Mouse (Mus musculus): ENCODE measurements around the gene Mcm2. TPM values are rescaled to one million over a fixed set of nuclear protein-coding genes. Genes with fewer than 3 reads are reported as not detected.

Gene Mcm2
- polyA plus RNA-seq, 1 experiment from 2014 or later: 219 TPM

DNA sequence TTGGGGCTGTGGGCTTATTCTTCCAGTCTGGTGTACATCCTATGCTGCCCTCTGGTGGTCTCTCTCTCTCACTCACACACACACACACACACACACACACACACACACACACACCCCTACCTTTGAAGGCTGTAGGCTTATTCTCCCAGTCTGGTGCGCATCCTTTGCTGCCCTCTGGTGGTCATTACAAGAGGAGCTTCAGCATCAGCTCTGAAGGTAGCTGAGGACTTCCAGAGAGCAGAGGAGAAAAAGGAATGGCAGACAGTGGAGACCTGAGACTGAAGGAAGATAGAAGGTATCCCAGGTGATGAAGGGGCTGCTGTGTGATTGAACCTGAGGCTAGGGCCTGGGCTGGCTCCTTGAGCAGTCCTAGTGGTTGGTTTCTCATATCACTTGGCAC lies 17.6 kb upstream of the Mcm2 start:
- no peaks in the 10 kb centered on the region for H3K36me3 ChIP-seq (ENCODE audit: control insufficient read depth, insufficient read depth, low read length)
- DNase-seq (ENCODE audit: low spot score) (no peak), ATAC-seq (ENCODE audit: insufficient read depth, low FRiP score, low TSS enrichment) (no peak)
- H3K4me2 ChIP-seq (ENCODE audit: low read depth): no peak overlapping the region
- H3K9me3 ChIP-seq (ENCODE audit: control insufficient read depth, low read length): no peaks in the 10 kb centered on the region
- H3K4me1 ChIP-seq (ENCODE audit: control insufficient read depth, insufficient read depth, low read length): no peaks in the 10 kb centered on the region
- H3K4me3 ChIP-seq (ENCODE audit: low read depth, low read length): no peak overlapping the region
- no peaks in the 10 kb centered on the region for H3K27me3 ChIP-seq (ENCODE audit: control insufficient read depth, insufficient read depth, low read length)
- WGBS: 71% methylated on average over 1 of the region's 1 CpGs
- no peak overlapping the region for H3K9ac ChIP-seq (ENCODE audit: low read length)
- no peak overlapping the region for H3K27ac ChIP-seq (ENCODE audit: low read depth, low read length)

DNA sequence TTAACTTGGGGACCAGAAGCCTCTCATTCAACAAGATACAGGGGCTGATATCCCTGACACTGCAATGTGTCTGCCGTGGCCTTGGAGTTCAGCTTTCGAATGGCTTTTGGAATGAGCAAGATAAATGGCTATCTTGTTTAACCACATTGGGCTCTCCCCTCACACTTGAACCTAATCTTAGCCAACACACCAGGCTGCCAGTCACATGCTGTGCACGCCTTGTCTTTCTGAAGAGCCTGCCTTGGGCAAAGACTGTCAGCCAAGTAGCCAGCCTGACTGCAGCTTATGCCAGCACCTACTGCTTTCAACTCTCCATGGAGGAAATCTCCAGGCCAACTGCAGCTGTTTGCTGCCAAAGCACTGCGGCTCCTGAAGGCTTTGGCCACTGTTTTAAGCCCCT lies 16.9 kb upstream of the Mcm2 start:
- H3K9me3 ChIP-seq (ENCODE audit: control insufficient read depth, low read length): no peaks in the 10 kb centered on the region
- H3K36me3 ChIP-seq (ENCODE audit: control insufficient read depth, insufficient read depth, low read length): no peaks in the 10 kb centered on the region
- ATAC-seq (ENCODE audit: insufficient read depth, low FRiP score, low TSS enrichment) (no peak), DNase-seq (ENCODE audit: low spot score) (no peak)
- no peaks in the 10 kb centered on the region for H3K27me3 ChIP-seq (ENCODE audit: control insufficient read depth, insufficient read depth, low read length)
- no peak overlapping the region for H3K4me3 ChIP-seq (ENCODE audit: low read depth, low read length)
- no peak overlapping the region for H3K4me2 ChIP-seq (ENCODE audit: low read depth)
- no peak overlapping the region for H3K27ac ChIP-seq (ENCODE audit: low read depth, low read length)
- no peak overlapping the region for H3K9ac ChIP-seq (ENCODE audit: low read length)
- WGBS: 92% methylated on average over 4 of the region's 4 CpGs
- no peaks in the 10 kb centered on the region for H3K4me1 ChIP-seq (ENCODE audit: control insufficient read depth, insufficient read depth, low read length)

DNA sequence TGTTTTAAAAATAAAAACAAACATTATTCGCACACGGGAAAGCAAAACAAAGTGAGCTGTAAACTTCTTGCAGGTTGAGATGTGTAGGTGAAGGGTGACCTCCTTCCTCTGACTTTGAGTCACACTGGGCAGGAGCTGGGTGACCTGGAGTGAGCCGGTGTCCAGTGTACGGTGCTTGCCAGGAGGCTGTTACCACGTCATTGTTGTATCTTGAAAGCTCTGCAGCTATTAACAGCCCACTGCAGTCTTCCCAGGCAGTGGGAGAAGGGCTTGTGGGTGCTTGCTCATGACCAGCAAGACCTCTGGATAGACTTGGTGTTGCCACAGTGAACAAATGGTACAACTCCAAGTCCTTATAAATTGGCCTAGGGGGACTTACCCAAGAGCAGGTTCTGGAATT lies 16.2 kb upstream of the Mcm2 start:
- Histone ChIP-seq H3K27ac (ENCODE audit: low read depth, low read length) (no peak overlapping the region), H3K9me3 (ENCODE audit: control insufficient read depth, low read length) (no peaks in the 10 kb centered on the region), H3K4me3 (ENCODE audit: low read depth, low read length) (no peak overlapping the region), H3K36me3 (ENCODE audit: control insufficient read depth, insufficient read depth, low read length) (no peaks in the 10 kb centered on the region), H3K4me1 (ENCODE audit: control insufficient read depth, insufficient read depth, low read length) (no peaks in the 10 kb centered on the region), H3K4me2 (ENCODE audit: low read depth) (no peak overlapping the region), H3K27me3 (ENCODE audit: control insufficient read depth, insufficient read depth, low read length) (no peaks in the 10 kb centered on the region), H3K9ac (ENCODE audit: low read length) (no peak overlapping the region)
- 75% methylated on average over 5 of the region's 5 CpGs for WGBS
- DNase-seq (ENCODE audit: low spot score): no peak
- ATAC-seq (ENCODE audit: insufficient read depth, low FRiP score, low TSS enrichment): no peak

DNA sequence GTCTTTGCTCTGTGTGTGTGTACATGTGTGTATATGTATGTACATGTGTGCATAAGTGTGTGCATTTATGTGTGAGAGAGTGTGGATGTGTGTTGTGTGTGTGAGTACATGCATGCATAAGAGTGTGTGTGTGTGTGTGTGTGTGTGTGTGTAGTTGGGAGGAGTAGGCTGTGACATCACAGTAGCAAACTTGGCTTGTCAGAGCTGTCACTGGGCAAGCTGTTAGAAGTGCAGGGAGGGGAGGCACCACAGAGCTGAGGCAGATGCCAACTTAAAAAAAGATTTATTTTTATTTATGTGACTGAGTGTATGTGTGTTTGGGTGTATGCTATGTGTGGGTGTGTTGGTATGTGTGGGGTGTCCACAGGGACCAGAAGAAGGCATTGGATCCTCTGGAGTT lies 14.9 kb upstream of the Mcm2 start:
- Histone ChIP-seq H3K9ac (ENCODE audit: low read length) (no peak overlapping the region), H3K36me3 (ENCODE audit: control insufficient read depth, insufficient read depth, low read length) (no peaks in the 10 kb centered on the region), H3K27ac (ENCODE audit: low read depth, low read length) (no peak overlapping the region), H3K9me3 (ENCODE audit: control insufficient read depth, low read length) (no peaks in the 10 kb centered on the region), H3K27me3 (ENCODE audit: control insufficient read depth, insufficient read depth, low read length) (no peaks in the 10 kb centered on the region), H3K4me1 (ENCODE audit: control insufficient read depth, insufficient read depth, low read length) (no peaks in the 10 kb centered on the region), H3K4me3 (ENCODE audit: low read depth, low read length) (no peak overlapping the region), H3K4me2 (ENCODE audit: low read depth) (no peak overlapping the region)
- ATAC-seq (ENCODE audit: insufficient read depth, low FRiP score, low TSS enrichment): no peak
- no peak for DNase-seq (ENCODE audit: low spot score)

DNA sequence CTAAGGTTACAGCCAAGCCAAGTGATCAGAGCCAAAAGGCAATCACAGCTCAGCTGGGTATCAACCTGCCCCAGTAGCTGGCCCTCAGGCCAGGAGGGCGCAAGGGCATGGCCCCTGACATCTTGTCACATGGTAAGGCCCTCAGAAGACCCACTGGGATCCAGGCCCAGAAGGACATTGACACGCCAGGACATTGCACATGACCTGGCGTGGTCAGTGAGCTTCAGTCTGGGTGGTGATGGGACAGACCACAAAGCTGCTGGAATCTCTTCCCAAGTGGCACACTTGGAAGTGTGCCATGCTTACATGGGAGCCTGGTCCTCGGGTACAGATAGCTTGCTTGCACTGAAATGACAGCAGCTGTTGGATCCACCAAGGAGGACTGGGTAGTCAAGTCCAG lies 14.4 kb upstream of the Mcm2 start:
- H3K36me3 ChIP-seq (ENCODE audit: control insufficient read depth, insufficient read depth, low read length): no peaks in the 10 kb centered on the region; the same call in 1 of the 2 replicates
- H3K27ac ChIP-seq (ENCODE audit: low read depth, low read length): no peak overlapping the region
- no peak for ATAC-seq (ENCODE audit: insufficient read depth, low FRiP score, low TSS enrichment)
- no peaks in the 10 kb centered on the region for H3K4me1 ChIP-seq (ENCODE audit: control insufficient read depth, insufficient read depth, low read length)
- no peak overlapping the region for H3K4me2 ChIP-seq (ENCODE audit: low read depth)
- no peak overlapping the region for H3K4me3 ChIP-seq (ENCODE audit: low read depth, low read length)
- 83% methylated on average over 4 of the region's 4 CpGs for WGBS
- H3K9ac ChIP-seq (ENCODE audit: low read length): no peak overlapping the region
- H3K9me3 ChIP-seq (ENCODE audit: control insufficient read depth, low read length): no peaks in the 10 kb centered on the region
- no peaks in the 10 kb centered on the region for H3K27me3 ChIP-seq (ENCODE audit: control insufficient read depth, insufficient read depth, low read length)
- no peak for DNase-seq (ENCODE audit: low spot score)

DNA sequence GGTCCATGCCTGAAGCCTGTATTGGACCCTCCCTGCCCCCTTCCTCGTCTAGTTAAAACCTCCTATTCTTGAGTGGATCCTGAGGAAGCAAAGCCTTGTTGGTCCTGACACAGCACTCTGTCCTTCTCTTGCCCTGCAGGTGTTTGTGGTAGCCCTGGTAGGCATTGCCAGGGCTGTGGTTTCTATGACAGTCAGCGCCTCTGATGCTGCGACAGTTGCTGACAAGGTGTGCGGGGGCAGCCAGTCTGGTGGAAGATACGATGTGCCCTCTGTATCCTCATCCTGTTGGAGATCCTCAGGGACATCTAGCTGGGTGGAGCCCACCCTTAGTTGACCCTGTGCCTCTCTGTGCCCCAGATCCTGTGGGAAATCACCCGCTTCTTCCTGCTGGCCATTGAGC lies 10.6 kb upstream of the Mcm2 start:
- 91% methylated on average over 6 of the region's 6 CpGs for WGBS
- no peak for DNase-seq (ENCODE audit: low spot score)
- Histone ChIP-seq H3K9ac (ENCODE audit: low read length) (no peak overlapping the region), H3K27ac (ENCODE audit: low read depth, low read length) (no peak overlapping the region), H3K4me1 (ENCODE audit: control insufficient read depth, insufficient read depth, low read length) (0 out of 2 replicates have a peak, but pooled peaks cover 2% of the 10 kb centered on the region), H3K4me2 (ENCODE audit: low read depth) (no peak overlapping the region), H3K27me3 (ENCODE audit: control insufficient read depth, insufficient read depth, low read length) (no peaks in the 10 kb centered on the region), H3K36me3 (ENCODE audit: control insufficient read depth, insufficient read depth, low read length) (no peaks in the 10 kb centered on the region; the same call in 1 of the 2 replicates), H3K4me3 (ENCODE audit: low read depth, low read length) (no peak overlapping the region), H3K9me3 (ENCODE audit: control insufficient read depth, low read length) (no peaks in the 10 kb centered on the region)
- ATAC-seq (ENCODE audit: insufficient read depth, low FRiP score, low TSS enrichment): no peak

DNA sequence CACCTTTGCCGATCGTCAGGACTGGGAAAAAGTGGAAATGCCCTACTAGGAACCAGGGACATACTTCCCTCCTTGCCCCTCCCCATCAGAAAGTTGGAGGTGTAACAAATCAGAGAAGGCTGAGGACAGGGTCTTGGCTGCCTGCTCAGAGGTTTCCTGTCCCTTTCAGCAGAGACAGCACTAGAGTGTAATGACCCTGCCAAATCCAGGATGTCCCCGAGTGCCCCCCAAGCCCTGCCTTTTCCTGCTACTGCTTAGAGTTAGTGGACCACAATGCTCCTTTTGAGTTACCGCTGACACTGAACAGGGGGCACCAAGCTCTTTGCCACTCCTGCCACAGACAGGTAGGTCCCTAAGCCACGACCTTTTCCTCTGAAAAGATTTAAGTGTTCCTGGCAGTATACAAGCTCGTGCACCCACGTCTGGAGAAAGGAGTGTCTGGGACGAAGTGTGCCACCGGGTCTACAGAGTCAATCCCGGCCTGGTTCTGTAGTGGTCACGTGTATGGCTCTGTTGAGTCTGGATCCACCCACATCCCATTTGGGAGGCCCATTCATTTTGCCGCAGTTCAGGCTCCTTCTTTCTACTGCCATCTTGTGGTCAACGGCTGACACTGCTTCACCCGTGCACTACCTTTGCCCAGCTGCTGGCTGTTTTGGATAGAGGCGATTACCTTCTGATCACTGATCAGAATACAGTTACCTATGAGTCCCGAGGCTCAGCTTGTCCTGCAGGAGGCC lies 8.0 kb upstream of the Mcm2 start:
- Histone ChIP-seq H3K36me3 (ENCODE audit: control insufficient read depth, insufficient read depth, low read length) (no peaks in the 10 kb centered on the region; the same call in 1 of the 2 replicates), H3K4me2 (ENCODE audit: low read depth) (no peak overlapping the region), H3K9me3 (ENCODE audit: control insufficient read depth, low read length) (no peaks in the 10 kb centered on the region), H3K27me3 (ENCODE audit: control insufficient read depth, insufficient read depth, low read length) (no peaks in the 10 kb centered on the region), H3K4me3 (ENCODE audit: low read depth, low read length) (no peak overlapping the region), H3K27ac (ENCODE audit: low read depth, low read length) (no peak overlapping the region), H3K4me1 (ENCODE audit: control insufficient read depth, insufficient read depth, low read length) (peaks cover 10% of the 10 kb centered on the region), H3K9ac (ENCODE audit: low read length) (no peak overlapping the region)
- 21% methylated on average over 16 of the region's 16 CpGs for WGBS
- DNase-seq (ENCODE audit: low spot score): peak; percentile 74
- peak; percentile 16; the same call in 1 of the 2 replicates for ATAC-seq (ENCODE audit: insufficient read depth, low FRiP score, low TSS enrichment)

DNA sequence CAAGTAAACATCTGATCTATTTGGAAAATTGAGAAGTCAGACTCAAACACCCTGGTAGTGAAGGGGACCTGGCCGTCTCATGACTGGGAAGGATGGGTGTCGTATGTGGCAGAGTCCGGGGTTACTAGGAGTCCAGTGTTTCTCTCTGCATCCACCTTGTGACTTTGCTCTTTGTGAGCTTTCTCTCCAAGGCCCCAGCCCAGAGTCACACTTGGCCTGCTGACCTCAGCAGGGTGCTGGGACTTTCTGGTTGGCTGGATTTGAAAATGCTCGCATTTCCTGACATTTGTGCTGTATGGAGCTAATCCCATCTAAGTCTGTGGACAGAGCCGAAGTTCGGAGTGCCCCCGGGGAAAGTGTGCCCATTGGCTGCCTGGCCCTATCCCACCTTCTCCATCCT lies 6.5 kb upstream of the Mcm2 start:
- 89% methylated on average over 7 of the region's 7 CpGs for WGBS
- Histone ChIP-seq H3K4me3 (ENCODE audit: low read depth, low read length) (no peak overlapping the region), H3K9ac (ENCODE audit: low read length) (no peak overlapping the region), H3K27ac (ENCODE audit: low read depth, low read length) (no peak overlapping the region), H3K9me3 (ENCODE audit: control insufficient read depth, low read length) (no peaks in the 10 kb centered on the region), H3K36me3 (ENCODE audit: control insufficient read depth, insufficient read depth, low read length) (no peaks in the 10 kb centered on the region; the same call in 1 of the 2 replicates), H3K4me2 (ENCODE audit: low read depth) (no peak overlapping the region), H3K4me1 (ENCODE audit: control insufficient read depth, insufficient read depth, low read length) (peaks cover 12% of the 10 kb centered on the region), H3K27me3 (ENCODE audit: control insufficient read depth, insufficient read depth, low read length) (no peaks in the 10 kb centered on the region)
- DNase-seq (ENCODE audit: low spot score) (no peak), ATAC-seq (ENCODE audit: insufficient read depth, low FRiP score, low TSS enrichment) (no peak)

DNA sequence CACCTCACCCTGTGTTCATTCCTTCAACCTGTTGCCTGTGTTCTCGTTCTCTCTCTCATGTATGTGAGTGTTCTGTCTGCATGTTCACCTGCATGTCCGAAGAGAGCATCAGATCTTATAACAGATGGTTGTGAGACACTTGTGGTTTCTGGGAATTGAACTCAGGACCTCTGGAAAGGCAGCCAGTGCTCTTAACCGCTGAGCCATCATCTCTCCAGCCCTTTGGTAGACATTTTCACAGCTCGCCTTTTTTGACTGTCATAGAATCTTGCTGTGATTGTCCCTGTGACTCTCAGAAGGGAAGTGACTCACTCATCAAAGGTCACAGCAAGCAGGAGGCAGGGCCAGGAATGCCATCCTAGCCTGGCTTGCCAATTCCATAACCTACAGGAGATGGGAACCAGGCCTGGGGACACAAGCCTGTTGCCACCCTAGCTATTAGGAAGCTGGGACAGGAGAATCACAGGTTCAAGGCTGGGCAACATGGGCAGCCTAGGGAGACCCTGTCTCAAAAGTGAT lies 5.9 kb upstream of the Mcm2 start:
- H3K27ac ChIP-seq (ENCODE audit: low read depth, low read length): no peak overlapping the region
- H3K36me3 ChIP-seq (ENCODE audit: control insufficient read depth, insufficient read depth, low read length): no peaks in the 10 kb centered on the region; the same call in 1 of the 2 replicates
- H3K4me1 ChIP-seq (ENCODE audit: control insufficient read depth, insufficient read depth, low read length): peaks cover 12% of the 10 kb centered on the region
- WGBS: 85% methylated on average over 4 of the region's 4 CpGs
- ATAC-seq (ENCODE audit: insufficient read depth, low FRiP score, low TSS enrichment): no peak
- H3K9ac ChIP-seq (ENCODE audit: low read length): no peak overlapping the region
- no peaks in the 10 kb centered on the region for H3K27me3 ChIP-seq (ENCODE audit: control insufficient read depth, insufficient read depth, low read length)
- no peak overlapping the region for H3K4me2 ChIP-seq (ENCODE audit: low read depth)
- no peak overlapping the region for H3K4me3 ChIP-seq (ENCODE audit: low read depth, low read length)
- H3K9me3 ChIP-seq (ENCODE audit: control insufficient read depth, low read length): no peaks in the 10 kb centered on the region
- DNase-seq (ENCODE audit: low spot score): no peak
